Mouse (Mus musculus) thymus, adult 2 months (tissue): ENCODE results near the gene Zfp704. TPM values are rescaled to one million over a fixed set of nuclear protein-coding genes. Genes with fewer than 3 reads are reported as not detected.

ENCODE experiments used
- DNase-seq: peaks from one replicate; pipeline ENCODE4 v3.0.0; 2021
- H3K27ac ChIP-seq: fragments of 200-500 bp; 2 replicates; pipeline ENCODE4 v1.5.1; 2012; ENCODE audit warnings: low read length, control low read depth; ENCODE audit not compliant: control insufficient read depth, insufficient read depth
- H3K27me3 ChIP-seq: fragments of 200-500 bp; 2 replicates; pipeline ENCODE4 v1.6.1; 2012; ENCODE audit warnings: mild to moderate bottlenecking, low read length, moderate library complexity, mixed read lengths; ENCODE audit not compliant: control insufficient read depth, insufficient read depth
- H3K36me3 ChIP-seq: fragments of 200-500 bp; 2 replicates; pipeline ENCODE4 v1.6.1; 2012; ENCODE audit warnings: mild to moderate bottlenecking, low read length, moderate library complexity; ENCODE audit not compliant: control insufficient read depth, insufficient read depth
- H3K4me1 ChIP-seq: fragments of 200-500 bp; replicated peaks from 2 replicates; pipeline ENCODE4 v1.6.1; 2012; ENCODE audit warnings: low read length; ENCODE audit not compliant: control insufficient read depth, insufficient read depth
- H3K4me3 ChIP-seq: fragments of 200-500 bp; 2 replicates; pipeline ENCODE4 v1.5.1; 2012; ENCODE audit warnings: mild to moderate bottlenecking, low read length, control low read depth, moderate library complexity; ENCODE audit not compliant: control insufficient read depth, insufficient read depth
- CTCF ChIP-seq: fragments of 200-500 bp; IDR thresholded peaks from 2 replicates; pipeline ENCODE4 v1.5.1; 2012; ENCODE audit warnings: mild to moderate bottlenecking, control low read depth, low read length, moderate library complexity, borderline replicate concordance; ENCODE audit not compliant: control insufficient read depth, poor library complexity, insufficient read depth; ENCODE audit errors: extremely low read depth
- POLR2A ChIP-seq: fragments of 200-500 bp; IDR thresholded peaks from 2 replicates; pipeline ENCODE4 v1.6.1; 2012; ENCODE audit warnings: mild to moderate bottlenecking, low read length, control low read depth, moderate library complexity; ENCODE audit not compliant: control insufficient read depth, poor library complexity, insufficient read depth; ENCODE audit errors: extremely low read depth
- WGBS: fragments of 180-500 bp; shearing (Covaris S2); methylation state at CpG from one replicate; pipeline ENCODE4 v1.1.7; 2018; 5-methylcytosine and 5-hydroxymethylcytosine counted together
- polyA plus RNA-seq: library from polyadenylated mRNA; depleted of rRNA; stranded (reverse); fragments of >200 nt; gene quantifications from 2 replicates; pipeline ENCODE4 v1.2.3, GENCODE M21; 2012

Zfp704 gene
- polyA plus RNA-seq, 1 experiment: 7.4 TPM

- Histone ChIP-seq H3K4me1 (no peaks in the 10 kb centered on the region), H3K27ac (no peak overlapping the region), H3K4me3 (no peak overlapping the region), H3K27me3 (no peaks in the 10 kb centered on the region), H3K36me3 (no peaks in the 10 kb centered on the region)
- DNase-seq: no peak
- WGBS: 94% methylated on average over 16 of the region's 16 CpGs
- TF ChIP-seq POLR2A: no peak
- TF ChIP-seq CTCF: no peak
These were observed 176.9 kb downstream of the Zfp704 start for GRCm38 (mm10) chr3:9432796-9433526.

GRCm38 (mm10) chr3:9432226-9432625, 177.7 kb downstream of the Zfp704 start:
- Histone ChIP-seq H3K36me3 (no peaks in the 10 kb centered on the region), H3K27me3 (no peaks in the 10 kb centered on the region), H3K4me3 (no peak overlapping the region), H3K4me1 (no peaks in the 10 kb centered on the region), H3K27ac (no peak overlapping the region)
- no peak for DNase-seq
- WGBS: 90% methylated on average over 3 of the region's 3 CpGs
- TF ChIP-seq CTCF (no peak), POLR2A (no peak)

- TF ChIP-seq POLR2A (no peak), CTCF (no peak)
- no peaks in the 10 kb centered on the region for H3K4me1 ChIP-seq
- H3K4me3 ChIP-seq: no peak overlapping the region
- no peak for DNase-seq
- WGBS: 94% methylated on average over 3 of the region's 3 CpGs
- H3K36me3 ChIP-seq: no peaks in the 10 kb centered on the region
- no peak overlapping the region for H3K27ac ChIP-seq
- no peaks in the 10 kb centered on the region for H3K27me3 ChIP-seq
These were observed 179.9 kb downstream of the Zfp704 start for GRCm38 (mm10) chr3:9429946-9430345.

GRCm38 (mm10) chr3:9427826-9428225, 182.1 kb downstream of the Zfp704 start:
- H3K36me3 ChIP-seq: no peaks in the 10 kb centered on the region
- no peak overlapping the region for H3K27ac ChIP-seq
- DNase-seq: no peak
- H3K4me1 ChIP-seq: no peaks in the 10 kb centered on the region
- no peak overlapping the region for H3K4me3 ChIP-seq
- WGBS: 85% methylated on average over 4 of the region's 4 CpGs
- no peak for TF ChIP-seq POLR2A
- TF ChIP-seq CTCF: no peak
- no peaks in the 10 kb centered on the region for H3K27me3 ChIP-seq

GRCm38 (mm10) chr3:9425661-9426060, 184.2 kb downstream of the Zfp704 start:
- no peak for TF ChIP-seq POLR2A
- no peak for TF ChIP-seq CTCF
- Histone ChIP-seq H3K27me3 (no peaks in the 10 kb centered on the region), H3K36me3 (no peaks in the 10 kb centered on the region), H3K4me1 (no peaks in the 10 kb centered on the region), H3K4me3 (no peak overlapping the region), H3K27ac (no peak overlapping the region)
- WGBS: 99% methylated on average over 5 of the region's 5 CpGs
- no peak for DNase-seq

- TF ChIP-seq POLR2A (no peak), CTCF (no peak)
- WGBS: 73% methylated on average over 6 of the region's 6 CpGs
These were observed 185.2 kb downstream of the Zfp704 start for GRCm38 (mm10) chr3:9424637-9425036.

More at GRCm38 (mm10) chr3:9424637-9425036, 185.2 kb downstream of the Zfp704 start:
- no peak overlapping the region for H3K4me3 ChIP-seq
- no peak overlapping the region for H3K27ac ChIP-seq
- DNase-seq: no peak
- no peaks in the 10 kb centered on the region for H3K4me1 ChIP-seq
- no peaks in the 10 kb centered on the region for H3K27me3 ChIP-seq
- H3K36me3 ChIP-seq: no peaks in the 10 kb centered on the region
